Mouse (Mus musculus): ENCODE data around the gene Igf1r. TPM values are rescaled to one million over a fixed set of nuclear protein-coding genes. Genes with fewer than 3 reads are reported as not detected.

Gene Igf1r
- total RNA-seq, 1 experiment, result 23.5 TPM

DNA sequence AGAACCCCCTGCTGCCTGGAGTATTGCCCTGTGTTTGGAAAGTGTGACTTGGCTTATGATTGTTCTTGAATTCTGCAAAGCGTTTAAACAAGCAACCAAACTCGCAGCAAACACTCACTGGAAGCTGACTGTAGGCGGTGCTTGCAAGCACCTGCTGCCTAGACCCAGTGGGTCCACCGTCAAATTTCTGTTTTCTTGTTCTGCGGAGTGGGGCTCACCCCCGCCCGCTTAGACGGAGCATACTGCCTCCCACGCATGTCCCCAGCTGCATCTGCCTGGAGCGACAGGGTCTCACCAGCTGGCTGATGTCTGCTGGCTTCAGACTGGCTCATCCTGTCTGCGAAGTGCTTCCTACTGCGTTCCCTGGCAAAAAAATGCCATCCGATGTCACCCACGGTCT lies 311.9 kb downstream of the Igf1r start:
- peak overlapping the region in 1 of 2 experiments; percentile 64; a peak in 2 of 4 replicates for H3K4me3 ChIP-seq (ENCODE audit: insufficient read depth in 1 of 2, low read depth in 1 of 2, low read length in 2 of 2, poor library complexity in 1 of 2, severe bottlenecking in 1 of 2)
- H3K27ac ChIP-seq (ENCODE audit: insufficient read depth, low read depth, low read length, poor library complexity, severe bottlenecking), result no peak overlapping the region
- no peak overlapping the region for H3K9ac ChIP-seq (ENCODE audit: insufficient read depth, low read depth, low read length, poor library complexity, severe bottlenecking)
- in situ Hi-C loops (cut with MboI; ENCODE audit: low sequenced_read_pairs in 2 of 2, unreplicated experiment in 2 of 2), result no loop called here
- peaks cover 10% of the 10 kb centered on the region in 2 experiments; a peak in 3 of 4 replicates for H3K4me1 ChIP-seq (ENCODE audit: control insufficient read depth in 2 of 2, insufficient read depth in 2 of 2, low read length in 2 of 2, poor library complexity in 1 of 2)
- H3K36me3 ChIP-seq (ENCODE audit: control insufficient read depth, insufficient read depth, low read length, poor library complexity, severe bottlenecking), result peaks cover 2% of the 10 kb centered on the region; the same call in 1 of the 2 replicates
- DNase-seq (ENCODE audit: low read depth, low spot score), result no peak
- TF ChIP-seq ZNF384 (IDR thresholded peaks at IDR 0.05; ENCODE audit: low read depth, low read length) (no peak), ZC3H11A (IDR thresholded peaks at IDR 0.05; ENCODE audit: borderline replicate concordance, low read depth, low read length) (no peak), CHD2 (IDR thresholded peaks at IDR 0.05; ENCODE audit: low read depth, low read length) (no peak), HCFC1 (IDR thresholded peaks at IDR 0.05; ENCODE audit: borderline replicate concordance, insufficient read depth, low read length) (no peak), MAFK (IDR thresholded peaks at IDR 0.05; ENCODE audit: insufficient read depth, low read depth, low read length) (no peak)
- H3K9me3 ChIP-seq (ENCODE audit: control insufficient read depth, insufficient read depth, low read depth, low read length), result no peaks in the 10 kb centered on the region

DNA sequence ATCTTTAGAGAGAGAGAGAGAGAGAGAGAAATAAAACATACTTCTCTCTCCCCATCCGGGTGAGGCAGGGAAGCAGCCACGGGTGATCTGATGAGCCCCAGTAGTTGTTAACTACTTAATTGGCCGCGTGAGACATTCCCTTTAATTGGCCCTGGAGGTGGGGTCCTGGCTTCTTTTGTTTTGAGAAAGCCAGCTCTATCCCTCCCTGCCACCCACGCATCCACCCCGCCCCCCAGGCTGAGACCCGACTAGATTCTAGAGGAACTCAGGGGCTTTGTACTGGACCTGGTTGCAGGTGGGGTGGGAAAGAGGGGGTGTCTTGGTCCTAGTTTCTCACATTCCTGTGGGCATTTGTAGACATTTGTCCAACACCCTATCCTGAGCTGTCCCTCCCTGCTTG lies 312.8 kb downstream of the Igf1r start:
- Histone ChIP-seq H3K9me3 (ENCODE audit: control insufficient read depth, insufficient read depth, low read depth, low read length) (no peaks in the 10 kb centered on the region), H3K9ac (ENCODE audit: insufficient read depth, low read depth, low read length, poor library complexity, severe bottlenecking) (no peak overlapping the region), H3K4me3 (ENCODE audit: insufficient read depth in 1 of 2, low read depth in 1 of 2, low read length in 2 of 2, poor library complexity in 1 of 2, severe bottlenecking in 1 of 2) (no peak overlapping the region), H3K4me1 (ENCODE audit: control insufficient read depth in 2 of 2, insufficient read depth in 2 of 2, low read length in 2 of 2, poor library complexity in 1 of 2) (peaks cover 8% of the 10 kb centered on the region in 2 experiments; a peak in 3 of 4 replicates), H3K36me3 (ENCODE audit: control insufficient read depth, insufficient read depth, low read length, poor library complexity, severe bottlenecking) (peaks cover 2% of the 10 kb centered on the region; the same call in 1 of the 2 replicates), H3K27ac (ENCODE audit: insufficient read depth, low read depth, low read length, poor library complexity, severe bottlenecking) (no peak overlapping the region; the same call in 1 of the 2 replicates)
- in situ Hi-C loops (cut with MboI; ENCODE audit: low sequenced_read_pairs in 2 of 2, unreplicated experiment in 2 of 2), result no loop called here
- TF ChIP-seq ZNF384 (IDR thresholded peaks at IDR 0.05; ENCODE audit: low read depth, low read length), result no peak
- no peak for TF ChIP-seq HCFC1 (IDR thresholded peaks at IDR 0.05; ENCODE audit: borderline replicate concordance, insufficient read depth, low read length)
- no peak for TF ChIP-seq ZC3H11A (IDR thresholded peaks at IDR 0.05; ENCODE audit: borderline replicate concordance, low read depth, low read length)
- TF ChIP-seq CHD2 (IDR thresholded peaks at IDR 0.05; ENCODE audit: low read depth, low read length), result no peak
- no peak for TF ChIP-seq MAFK (IDR thresholded peaks at IDR 0.05; ENCODE audit: insufficient read depth, low read depth, low read length)
- DNase-seq (ENCODE audit: low read depth, low spot score), result no peak

DNA sequence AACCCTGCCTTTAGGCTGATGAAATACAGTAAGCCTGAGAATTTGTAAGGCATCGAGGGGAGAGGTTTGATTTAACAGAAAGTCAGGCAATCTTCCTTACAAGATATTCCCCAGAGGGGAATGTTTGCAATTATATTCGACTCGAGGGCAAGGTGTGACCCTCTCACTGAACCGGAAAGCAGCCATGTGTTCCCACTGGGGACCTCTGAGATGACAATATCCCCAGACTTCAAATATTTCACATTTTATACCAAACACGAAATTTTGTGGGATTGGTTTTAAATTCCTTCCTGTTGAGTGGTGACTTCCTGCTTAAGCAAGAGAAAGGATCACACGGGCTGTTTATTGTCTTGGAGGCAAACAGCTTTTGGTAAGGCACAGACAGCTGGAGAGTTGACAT lies 314.1 kb downstream of the Igf1r start:
- H3K27ac ChIP-seq (ENCODE audit: insufficient read depth, low read depth, low read length, poor library complexity, severe bottlenecking), result no peak overlapping the region
- peaks cover 8% of the 10 kb centered on the region in 2 experiments; a peak in 3 of 4 replicates for H3K4me1 ChIP-seq (ENCODE audit: control insufficient read depth in 2 of 2, insufficient read depth in 2 of 2, low read length in 2 of 2, poor library complexity in 1 of 2)
- in situ Hi-C loops (cut with MboI; ENCODE audit: low sequenced_read_pairs in 2 of 2, unreplicated experiment in 2 of 2), result no loop called here

DNA sequence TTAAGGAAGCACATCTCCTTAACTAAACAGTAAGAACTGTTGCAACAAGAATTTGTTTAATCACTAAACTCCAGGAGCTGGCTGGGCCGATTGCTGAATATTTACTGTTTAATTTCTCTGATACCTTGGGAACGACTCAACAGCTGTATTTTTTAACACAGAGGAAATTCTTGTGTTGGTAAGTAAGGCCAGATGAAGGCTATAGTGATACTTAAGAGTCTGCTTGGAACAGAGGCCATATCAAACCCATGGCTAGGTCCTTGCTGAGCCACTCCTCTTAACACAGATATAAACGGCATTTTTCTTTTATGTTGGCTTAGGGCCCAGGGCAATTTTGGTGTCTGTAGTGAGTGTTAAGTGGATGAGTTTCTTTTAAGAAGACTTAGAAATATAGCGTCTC lies 317.9 kb downstream of the Igf1r start:
- TF ChIP-seq HCFC1 (IDR thresholded peaks at IDR 0.05; ENCODE audit: borderline replicate concordance, insufficient read depth, low read length), result no peak
- no peak for TF ChIP-seq MAFK (IDR thresholded peaks at IDR 0.05; ENCODE audit: insufficient read depth, low read depth, low read length)
- no peak for TF ChIP-seq ZNF384 (IDR thresholded peaks at IDR 0.05; ENCODE audit: low read depth, low read length)
- no peak for TF ChIP-seq ZC3H11A (IDR thresholded peaks at IDR 0.05; ENCODE audit: borderline replicate concordance, low read depth, low read length)
- TF ChIP-seq CHD2 (IDR thresholded peaks at IDR 0.05; ENCODE audit: low read depth, low read length), result no peak
- H3K4me3 ChIP-seq (ENCODE audit: insufficient read depth in 1 of 2, low read depth in 1 of 2, low read length in 2 of 2, poor library complexity in 1 of 2, severe bottlenecking in 1 of 2), result no peak overlapping the region
- no peaks in the 10 kb centered on the region for H3K9me3 ChIP-seq (ENCODE audit: control insufficient read depth, insufficient read depth, low read depth, low read length)
- H3K9ac ChIP-seq (ENCODE audit: insufficient read depth, low read depth, low read length, poor library complexity, severe bottlenecking), result no peak overlapping the region
- H3K4me1 ChIP-seq (ENCODE audit: control insufficient read depth in 2 of 2, insufficient read depth in 2 of 2, low read length in 2 of 2, poor library complexity in 1 of 2), result peaks cover 0 to 12% of the 10 kb centered on the region in 2 experiments; a peak in 2 of 4 replicates
- no peak for DNase-seq (ENCODE audit: low read depth, low spot score)
- no peaks in the 10 kb centered on the region for H3K36me3 ChIP-seq (ENCODE audit: control insufficient read depth, insufficient read depth, low read length, poor library complexity, severe bottlenecking)
- no peak overlapping the region for H3K27ac ChIP-seq (ENCODE audit: insufficient read depth, low read depth, low read length, poor library complexity, severe bottlenecking)
- in situ Hi-C loops (cut with MboI; ENCODE audit: low sequenced_read_pairs in 2 of 2, unreplicated experiment in 2 of 2), result no loop called here

More for the DNA sequence above, 314.1 kb downstream of the Igf1r start:
- Histone ChIP-seq H3K4me3 (ENCODE audit: insufficient read depth in 1 of 2, low read depth in 1 of 2, low read length in 2 of 2, poor library complexity in 1 of 2, severe bottlenecking in 1 of 2) (no peak overlapping the region), H3K9ac (ENCODE audit: insufficient read depth, low read depth, low read length, poor library complexity, severe bottlenecking) (no peak overlapping the region), H3K36me3 (ENCODE audit: control insufficient read depth, insufficient read depth, low read length, poor library complexity, severe bottlenecking) (no peaks in the 10 kb centered on the region), H3K9me3 (ENCODE audit: control insufficient read depth, insufficient read depth, low read depth, low read length) (no peaks in the 10 kb centered on the region)
- TF ChIP-seq MAFK (IDR thresholded peaks at IDR 0.05; ENCODE audit: insufficient read depth, low read depth, low read length) (no peak), CHD2 (IDR thresholded peaks at IDR 0.05; ENCODE audit: low read depth, low read length) (no peak), ZNF384 (IDR thresholded peaks at IDR 0.05; ENCODE audit: low read depth, low read length) (no peak), ZC3H11A (IDR thresholded peaks at IDR 0.05; ENCODE audit: borderline replicate concordance, low read depth, low read length) (no peak)
- DNase-seq (ENCODE audit: low read depth, low spot score), result no peak

DNA sequence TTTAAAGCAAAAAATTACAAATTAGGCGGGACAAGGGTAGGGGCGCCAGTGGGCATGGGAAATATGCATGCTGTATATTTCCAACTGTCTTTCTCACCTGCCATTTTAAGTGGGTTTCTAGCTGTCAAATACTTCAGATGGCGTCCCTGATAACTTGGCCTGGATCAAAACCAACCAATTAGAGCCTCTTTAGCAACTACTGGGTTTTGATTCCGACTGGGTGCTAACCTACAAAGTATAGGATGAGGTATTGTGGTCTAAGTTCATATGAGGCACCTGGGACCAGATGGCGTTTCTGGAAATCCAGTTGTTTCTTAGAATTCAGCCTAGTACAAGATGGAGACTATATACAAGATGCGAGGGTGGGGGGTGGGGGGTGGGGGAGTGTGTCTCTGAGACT lies 319.2 kb downstream of the Igf1r start:
- no peak for TF ChIP-seq CHD2 (IDR thresholded peaks at IDR 0.05; ENCODE audit: low read depth, low read length)
- TF ChIP-seq MAFK (IDR thresholded peaks at IDR 0.05; ENCODE audit: insufficient read depth, low read depth, low read length), result no peak
- no peak for TF ChIP-seq ZC3H11A (IDR thresholded peaks at IDR 0.05; ENCODE audit: borderline replicate concordance, low read depth, low read length)
- TF ChIP-seq ZNF384 (IDR thresholded peaks at IDR 0.05; ENCODE audit: low read depth, low read length), result no peak
- no peak for TF ChIP-seq HCFC1 (IDR thresholded peaks at IDR 0.05; ENCODE audit: borderline replicate concordance, insufficient read depth, low read length)

More for the DNA sequence above, 319.2 kb downstream of the Igf1r start:
- H3K9ac ChIP-seq (ENCODE audit: insufficient read depth, low read depth, low read length, poor library complexity, severe bottlenecking), result no peak overlapping the region
- peaks cover under 1 to 12% of the 10 kb centered on the region in 2 experiments; a peak in 2 of 4 replicates for H3K4me1 ChIP-seq (ENCODE audit: control insufficient read depth in 2 of 2, insufficient read depth in 2 of 2, low read length in 2 of 2, poor library complexity in 1 of 2)
- no peak overlapping the region for H3K27ac ChIP-seq (ENCODE audit: insufficient read depth, low read depth, low read length, poor library complexity, severe bottlenecking)
- no peak overlapping the region for H3K4me3 ChIP-seq (ENCODE audit: insufficient read depth in 1 of 2, low read depth in 1 of 2, low read length in 2 of 2, poor library complexity in 1 of 2, severe bottlenecking in 1 of 2)
- no peaks in the 10 kb centered on the region for H3K9me3 ChIP-seq (ENCODE audit: control insufficient read depth, insufficient read depth, low read depth, low read length)
- DNase-seq (ENCODE audit: low read depth, low spot score), result no peak
- no peaks in the 10 kb centered on the region for H3K36me3 ChIP-seq (ENCODE audit: control insufficient read depth, insufficient read depth, low read length, poor library complexity, severe bottlenecking)
- in situ Hi-C loops (cut with MboI; ENCODE audit: low sequenced_read_pairs in 2 of 2, unreplicated experiment in 2 of 2), result no loop called here
